Comparison of ENCODE assay signal across 9 mouse cellular contexts in genomic region chr12:118529428-118530361, GRCm38 (mm10).
DNase-seq lines count a peak whose midpoint lies in the region; ATAC-seq and TF ChIP-seq lines count a peak whose summit lies in the region.
"Had no signal": no experiment of that assay in that cellular context is flagged by ENCODE, and none has a peak within 500 bp of the region (broad histone marks: within the 10 kb centered on the region; RNA-seq: fewer than 3 reads in every experiment).

No protein-coding gene starts in this region.

- ATAC-seq in lung, embryonic 16.5 days (ENCODE audit: low read depth): peak; percentile 78
- ATAC-seq in limb, embryonic 11.5 days (ENCODE audit: insufficient number of reproducible peaks, low FRiP score, low TSS enrichment, low read depth): peak; percentile 70
- ATAC-seq in stomach, embryonic 16.5 days (ENCODE audit: insufficient read depth, low FRiP score): no peak

- no peak overlapping the region for H3K27ac ChIP-seq in lung, embryonic 16.5 days (ENCODE audit: low read length)
- H3K27ac ChIP-seq in hindbrain, embryonic 10.5 days: 0 out of 2 replicates have a peak overlapping the region, but pooled peaks have one; percentile 23
- H3K27ac ChIP-seq in limb, embryonic 11.5 days (replicated peaks; ENCODE audit: low read depth, low read length): no peak overlapping the region
- H3K27ac ChIP-seq in stomach, embryonic 16.5 days (ENCODE audit: low read length): no peak overlapping the region
- no peak overlapping the region for H3K27ac ChIP-seq in gastrocnemius, adult 2 months

- no peak for TF ChIP-seq CTCF in gastrocnemius, adult 2 months (IDR thresholded peaks at IDR 0.05)

- H3K4me2 ChIP-seq in lung, embryonic 16.5 days (ENCODE audit: low read depth, low read length): peak overlapping the region; percentile 46
- H3K4me2 ChIP-seq in limb, embryonic 11.5 days (ENCODE audit: low read depth, severe bottlenecking): peak overlapping the region; percentile 44
- peak overlapping the region; percentile 49 for H3K4me2 ChIP-seq in stomach, embryonic 16.5 days (ENCODE audit: low read depth, low read length)

- intact Hi-C loops in gastrocnemius, adult 2 months (cut with DNase I): no loop called here

- H3K4me3 ChIP-seq in lung, embryonic 16.5 days (ENCODE audit: low read length): peak overlapping the region; percentile 31
- H3K4me3 ChIP-seq in hindbrain, embryonic 10.5 days: peak overlapping the region; percentile 40
- peak overlapping the region; percentile 18 for H3K4me3 ChIP-seq in limb, embryonic 11.5 days (ENCODE audit: low read depth, low read length)
- peak overlapping the region; percentile 22 for H3K4me3 ChIP-seq in stomach, embryonic 16.5 days (replicated peaks; ENCODE audit: low read length)
- no peak overlapping the region for H3K4me3 ChIP-seq in gastrocnemius, adult 2 months

- DNase-seq in lung, postnatal 10 days: no peak
- DNase-seq in hindbrain, embryonic 10.5 days (ENCODE audit: low spot score): peak; percentile 38
- DNase-seq in limb, embryonic 11.5 days (ENCODE audit: low spot score): peak; percentile 67
- no peak for DNase-seq in adipocyte (ENCODE audit: low spot score)
- no peak for DNase-seq in gastrocnemius, adult 2 months
- no peak for DNase-seq in spleen, postnatal 14 days (ENCODE audit: low spot score in 2 of 2)
- DNase-seq: gastrocnemius, postnatal 10 days had no signal

- no peak overlapping the region for H3K9ac ChIP-seq in lung, embryonic 16.5 days (ENCODE audit: low read length)
- H3K9ac ChIP-seq in limb, embryonic 11.5 days (ENCODE audit: low read length): no peak overlapping the region
- H3K9ac ChIP-seq in stomach, embryonic 16.5 days (ENCODE audit: low read length): no peak overlapping the region

- no peaks in the 10 kb centered on the region; the same call in 1 of the 2 replicates for H3K4me1 ChIP-seq in lung, embryonic 16.5 days (replicated peaks; ENCODE audit: control insufficient read depth, insufficient read depth, low read length)
- peaks cover 12% of the 10 kb centered on the region for H3K4me1 ChIP-seq in hindbrain, embryonic 10.5 days (replicated peaks)
- H3K4me1 ChIP-seq in limb, embryonic 11.5 days (ENCODE audit: control insufficient read depth, insufficient read depth, low read length): peaks cover 8% of the 10 kb centered on the region; the same call in 1 of the 2 replicates
- H3K4me1 ChIP-seq in stomach, embryonic 16.5 days (ENCODE audit: control insufficient read depth, insufficient read depth, low read length): peaks cover 6% of the 10 kb centered on the region; the same call in 1 of the 2 replicates

- peaks cover 20% of the 10 kb centered on the region for H3K27me3 ChIP-seq in lung, embryonic 16.5 days (ENCODE audit: control insufficient read depth, insufficient read depth, low read depth, low read length)
- peaks cover 67% of the 10 kb centered on the region for H3K27me3 ChIP-seq in hindbrain, embryonic 10.5 days (ENCODE audit: insufficient read depth, poor library complexity, severe bottlenecking)
- H3K27me3 ChIP-seq in limb, embryonic 11.5 days (ENCODE audit: control insufficient read depth, insufficient read depth, low read length): peaks cover 12% of the 10 kb centered on the region
- H3K27me3 ChIP-seq in stomach, embryonic 16.5 days (ENCODE audit: control insufficient read depth, insufficient read depth, low read length): peaks cover 29% of the 10 kb centered on the region

- WGBS in lung, embryonic 16.5 days: 6% methylated on average over 36 of the region's 36 CpGs
- WGBS in hindbrain, embryonic 10.5 days: 3% methylated on average over 36 of the region's 36 CpGs
- WGBS in limb, embryonic 11.5 days: 2% methylated on average over 36 of the region's 36 CpGs
- WGBS in stomach, embryonic 16.5 days: 8% methylated on average over 36 of the region's 36 CpGs

- no peaks in the 10 kb centered on the region for H3K36me3 ChIP-seq in lung, embryonic 16.5 days (ENCODE audit: control insufficient read depth, insufficient read depth, low read length)
- no peaks in the 10 kb centered on the region for H3K36me3 ChIP-seq in hindbrain, embryonic 10.5 days
- H3K36me3 ChIP-seq in limb, embryonic 11.5 days (ENCODE audit: control insufficient read depth, insufficient read depth, low read length): no peaks in the 10 kb centered on the region
- H3K36me3 ChIP-seq in stomach, embryonic 16.5 days (ENCODE audit: control insufficient read depth, insufficient read depth, low read length): no peaks in the 10 kb centered on the region

- H3K9me3 ChIP-seq in lung, embryonic 16.5 days (ENCODE audit: control insufficient read depth, low read length): no peaks in the 10 kb centered on the region
- no peaks in the 10 kb centered on the region for H3K9me3 ChIP-seq in hindbrain, embryonic 10.5 days
- no peaks in the 10 kb centered on the region for H3K9me3 ChIP-seq in limb, embryonic 11.5 days (ENCODE audit: control insufficient read depth, low read length)
- H3K9me3 ChIP-seq in stomach, embryonic 16.5 days (replicated peaks; ENCODE audit: control insufficient read depth, low read length): no peaks in the 10 kb centered on the region

Comparison
In these comparisons a context has a peak if more than half of its experiments do, and no peak if none do; other contexts are left out.
1. DNase-seq: peak in hindbrain, embryonic 10.5 days (single experiment) and limb, embryonic 11.5 days (single experiment); none in lung, postnatal 10 days (single experiment), adipocyte (single experiment), gastrocnemius, adult 2 months (single experiment) and spleen, postnatal 14 days (0 of 2).
2. Peak in every context shown above with its lines, with median percentiles within 50 percentile points of each other: H3K4me2 ChIP-seq.